Mouse (Mus musculus) midbrain, embryonic 15.5 days (tissue): ENCODE data around the gene Tgif2. TPM values are rescaled to one million over a fixed set of nuclear protein-coding genes. Genes with fewer than 3 reads are reported as not detected.
"Not testable (repeated sequence)": the region's sequence is repeated elsewhere in the genome, so short reads cannot be mapped to it uniquely, and the experiment has no call there.

Experiments
- ATAC-seq: fragments of 200-750 bp; cut with Nextera tagmentation; replicated peaks from 2 replicates; pipeline ENCODE4 v1.8.0; 2017; ENCODE audit warnings: moderate TSS enrichment
- H3K27ac ChIP-seq: fragments of 300-500 bp; sonication (generic); 2 replicates; pipeline ENCODE4 v1.5.1; 2015; ENCODE audit warnings: mild to moderate bottlenecking, inconsistent platforms
- H3K27me3 ChIP-seq: fragments of 300-500 bp; sonication (generic); replicated peaks from 2 replicates; pipeline ENCODE4 v1.6.1; 2015; ENCODE audit warnings: inconsistent platforms
- H3K36me3 ChIP-seq: fragments of 300-500 bp; sonication (generic); replicated peaks from 2 replicates; pipeline ENCODE4 v1.6.1; 2015; ENCODE audit warnings: inconsistent platforms
- H3K4me1 ChIP-seq: fragments of 300-500 bp; sonication (generic); 2 replicates; pipeline ENCODE4 v1.6.1; 2015; ENCODE audit warnings: inconsistent platforms
- H3K4me2 ChIP-seq: fragments of 300-500 bp; sonication (generic); 2 replicates; pipeline ENCODE4 v1.6.1; 2015; ENCODE audit warnings: inconsistent platforms, mild to moderate bottlenecking, moderate library complexity
- H3K4me3 ChIP-seq: fragments of 300-500 bp; sonication (generic); 2 replicates; pipeline ENCODE4 v1.5.1; 2015; ENCODE audit warnings: mild to moderate bottlenecking, inconsistent platforms
- H3K9ac ChIP-seq: fragments of 300-500 bp; sonication (generic); 2 replicates; pipeline ENCODE4 v1.6.1; 2015; ENCODE audit warnings: mild to moderate bottlenecking, inconsistent platforms
- H3K9me3 ChIP-seq: fragments of 300-500 bp; sonication (generic); 2 replicates; pipeline ENCODE4 v1.6.1; 2016; ENCODE audit warnings: inconsistent platforms
- WGBS: fragments of 180-500 bp; shearing (Covaris S2); methylation state at CpG from one replicate; pipeline ENCODE4 v1.1.7; 2015; ENCODE audit warnings: mixed read lengths; 5-methylcytosine and 5-hydroxymethylcytosine counted together
- polyA plus RNA-seq: library from polyadenylated mRNA; unstranded; fragments of >200 nt; fragmentation: Nextera tagmentation; extraction: Ambion mirVana; gene quantifications from 2 replicates; pipeline ENCODE4 v1.2.1, GENCODE M21; 2015

Tgif2 gene
- polyA plus RNA-seq, 1 experiment from 2014 or later, result 19.9 TPM

- Histone ChIP-seq H3K9ac (no peak overlapping the region), H3K27ac (no peak overlapping the region), H3K27me3 (no peaks in the 10 kb centered on the region), H3K36me3 (no peaks in the 10 kb centered on the region), H3K9me3 (no peaks in the 10 kb centered on the region), H3K4me2 (no peak overlapping the region), H3K4me3 (no peak overlapping the region), H3K4me1 (no peaks in the 10 kb centered on the region)
- WGBS, result 68% methylated on average over 2 of the region's 2 CpGs
- ATAC-seq, result no peak
Observed at GRCm38 (mm10) chr2:156901344-156901743, 61.5 kb downstream of the Tgif2 start.

DNA sequence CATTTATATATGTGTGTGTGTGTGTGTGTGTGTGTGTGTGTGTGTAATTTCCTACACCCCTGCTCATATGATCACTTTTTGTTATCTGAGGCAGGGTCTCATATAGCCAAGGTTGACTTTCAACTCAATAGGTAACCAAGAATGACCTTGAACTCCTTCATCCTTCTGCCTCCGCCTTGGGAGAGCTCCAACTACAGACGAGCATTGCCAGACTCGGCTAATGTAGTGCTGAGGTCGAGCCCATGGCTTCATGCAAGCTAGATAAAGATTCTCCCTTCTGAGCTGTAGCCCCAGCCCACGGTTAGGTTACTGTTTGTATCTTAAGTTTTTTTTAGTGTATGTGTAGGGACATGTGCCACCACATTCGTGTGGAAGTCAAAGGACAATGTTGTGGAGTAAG, 62.1 kb downstream of the Tgif2 start:
- H3K4me3 ChIP-seq, result no peak overlapping the region
- H3K27ac ChIP-seq, result no peak overlapping the region
- H3K4me2 ChIP-seq, result no peak overlapping the region
- 81% methylated on average over 6 of the region's 6 CpGs for WGBS
- no peaks in the 10 kb centered on the region for H3K36me3 ChIP-seq
- ATAC-seq, result no peak
- no peaks in the 10 kb centered on the region for H3K27me3 ChIP-seq
- no peaks in the 10 kb centered on the region for H3K4me1 ChIP-seq
- H3K9ac ChIP-seq, result no peak overlapping the region
- no peaks in the 10 kb centered on the region for H3K9me3 ChIP-seq

- H3K9ac ChIP-seq, H3K4me2 ChIP-seq, H3K36me3 ChIP-seq, H3K4me1 ChIP-seq, H3K27ac ChIP-seq, ATAC-seq, H3K9me3 ChIP-seq, H3K4me3 ChIP-seq, H3K27me3 ChIP-seq: not testable (repeated sequence)
- 81% methylated on average over 4 of the region's 4 CpGs for WGBS
Observed at GRCm38 (mm10) chr2:156902411-156902810, 62.6 kb downstream of the Tgif2 start.

- H3K4me1 ChIP-seq, result no peaks in the 10 kb centered on the region
- no peak overlapping the region for H3K4me3 ChIP-seq
- H3K27me3 ChIP-seq, result no peaks in the 10 kb centered on the region
- ATAC-seq, result no peak
- H3K4me2 ChIP-seq, result no peak overlapping the region
- H3K9me3 ChIP-seq, result no peaks in the 10 kb centered on the region
- WGBS, result 31% methylated on average over 2 of the region's 2 CpGs
- H3K36me3 ChIP-seq, result no peaks in the 10 kb centered on the region
- H3K27ac ChIP-seq, result no peak overlapping the region
- H3K9ac ChIP-seq, result no peak overlapping the region
Observed at GRCm38 (mm10) chr2:156903367-156903766, 63.6 kb downstream of the Tgif2 start.

Other genes with a start within 250 kb of the Tgif2 start
- gene Dlgap4, start 226.3 kb upstream of the Tgif2 start, polyA plus RNA-seq, result 272 and 277 TPM in 2 replicates
- gene Myl9, start 64.6 kb upstream of the Tgif2 start, polyA plus RNA-seq, result 41.2 and 41.6 TPM in 2 replicates
- gene 4930518I15Rik, start 17.9 kb downstream of the Tgif2 start, polyA plus RNA-seq, result 11.3 and 11.6 TPM in 2 replicates
- gene Rab5if, start 23.1 kb downstream of the Tgif2 start, polyA plus RNA-seq, result 135 and 139 TPM in 2 replicates
- gene Sla2, start 47.2 kb downstream of the Tgif2 start, polyA plus RNA-seq, result 0.18 and 0.19 TPM in 2 replicates
- gene Ndrg3, start 152.0 kb downstream of the Tgif2 start, polyA plus RNA-seq, result 132 and 136 TPM in 2 replicates
- gene Dsn1, start 167.1 kb downstream of the Tgif2 start, polyA plus RNA-seq, result 8.9 and 9.6 TPM in 2 replicates
- 6.8 and 7.1 TPM in 2 replicates for gene Soga1, start 239.2 kb downstream of the Tgif2 start, polyA plus RNA-seq
- not detected in 2 replicates for gene Tldc2, start 247.0 kb downstream of the Tgif2 start, polyA plus RNA-seq